Mouse (Mus musculus): ENCODE data around the gene Disp2.

DNA sequence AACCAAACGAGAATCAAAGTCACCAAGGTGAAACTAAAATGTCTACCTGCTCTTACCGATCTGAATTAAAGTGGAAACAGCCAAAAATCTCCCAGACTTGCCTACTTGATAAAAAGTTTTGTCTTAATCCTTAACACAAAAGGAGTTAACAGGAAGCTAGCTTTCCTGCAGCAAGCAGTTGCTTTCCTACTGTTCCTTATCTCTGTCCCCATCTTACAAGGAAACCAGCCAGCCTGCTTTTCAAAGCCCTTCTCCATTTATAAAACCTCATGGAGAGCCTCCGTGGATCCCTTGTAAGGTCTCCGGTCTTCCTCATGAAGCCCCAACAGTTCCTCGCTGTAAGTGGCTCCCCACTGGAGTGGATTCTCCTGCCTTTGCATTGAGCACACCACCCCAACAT lies 58.8 kb downstream of the Disp2 start:
- TF ChIP-seq CTCF (IDR thresholded peaks at IDR 0.05; ENCODE audit: low read depth) = no peak
- TF ChIP-seq EP300 (IDR thresholded peaks at IDR 0.05; ENCODE audit: low read depth) = no peak

All from heart, postnatal 0 days (tissue).